Mouse (Mus musculus) lung, postnatal 0 days (tissue): ENCODE measurements around the gene Stard3nl.

ENCODE experiments used
- CTCF ChIP-seq: IDR thresholded peaks from 2 replicates; pipeline ENCODE4 v1.5.1; 2016; ENCODE audit warnings: antibody characterized with exemption, mild to moderate bottlenecking
- EP300 ChIP-seq: IDR thresholded peaks from 2 replicates; pipeline ENCODE4 v1.6.1; 2016; ENCODE audit warnings: antibody characterized with exemption, mild to moderate bottlenecking, control low read depth

DNA sequence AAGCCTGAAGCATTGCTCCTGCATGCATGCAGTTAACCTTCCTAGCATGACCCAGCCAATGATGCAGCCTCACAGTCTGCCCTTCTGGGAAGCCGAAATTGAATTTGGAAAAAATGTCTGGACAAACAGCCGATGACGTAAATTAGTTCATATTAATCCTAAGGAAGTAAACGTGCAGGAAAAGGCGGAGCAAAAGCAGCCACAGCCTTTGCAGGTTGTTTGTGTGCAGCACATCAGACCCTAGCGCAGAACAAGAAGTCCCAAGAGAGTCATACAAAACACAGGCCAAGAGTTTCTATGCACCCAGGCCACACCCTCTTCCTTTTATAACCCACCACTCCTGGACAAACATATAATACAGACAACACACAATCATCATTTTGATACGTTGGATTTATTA lies 38.3 kb downstream of the Stard3nl start:
- no peak for TF ChIP-seq CTCF
- no peak for TF ChIP-seq EP300
